Mouse (Mus musculus) intestine, embryonic 14.5 days (tissue): ENCODE measurements around the gene Med23. TPM values are rescaled to one million over a fixed set of nuclear protein-coding genes. Genes with fewer than 3 reads are reported as not detected.

Source experiments
- ATAC-seq: fragments of 200-750 bp; cut with Nextera tagmentation; replicated peaks from 2 replicates; pipeline ENCODE4 v1.8.0; 2017; ENCODE audit warnings: low read depth, moderate number of reproducible peaks, moderate TSS enrichment, moderate library complexity; ENCODE audit not compliant: low FRiP score, low TSS enrichment
- DNase-seq: peaks from one replicate; pipeline ENCODE4 v3.0.0-alpha.2; 2018; ENCODE audit warnings: low spot score
- H3K27ac ChIP-seq: fragments of 300-500 bp; sonication (generic); 2 replicates; pipeline ENCODE4 v1.5.1; 2014; ENCODE audit warnings: low read depth, mild to moderate bottlenecking, control low read depth
- H3K27me3 ChIP-seq: fragments of 300-500 bp; sonication (generic); replicated peaks from 2 replicates; pipeline ENCODE4 v1.6.1; 2014; ENCODE audit warnings: low read length, control low read depth; ENCODE audit not compliant: control insufficient read depth, insufficient read depth
- H3K36me3 ChIP-seq: fragments of 300-500 bp; sonication (generic); 2 replicates; pipeline ENCODE4 v1.6.1; 2014; ENCODE audit warnings: low read length, control low read depth; ENCODE audit not compliant: control insufficient read depth, insufficient read depth
- H3K4me1 ChIP-seq: fragments of 300-500 bp; sonication (generic); replicated peaks from 2 replicates; pipeline ENCODE4 v1.6.1; 2014; ENCODE audit warnings: low read length, control low read depth, mixed read lengths; ENCODE audit not compliant: control insufficient read depth, insufficient read depth
- H3K4me2 ChIP-seq: fragments of 300-500 bp; sonication (generic); 2 replicates; pipeline ENCODE4 v1.6.1; 2014; ENCODE audit warnings: low read length
- H3K4me3 ChIP-seq: fragments of 300-500 bp; sonication (generic); 2 replicates; pipeline ENCODE4 v1.5.1; 2014; ENCODE audit warnings: low read depth, low read length, control low read depth, mixed read lengths
- H3K9ac ChIP-seq: fragments of 300-500 bp; sonication (generic); 2 replicates; pipeline ENCODE4 v1.6.1; 2014; ENCODE audit warnings: mild to moderate bottlenecking, low read length
- H3K9me3 ChIP-seq: fragments of 300-500 bp; sonication (generic); 2 replicates; pipeline ENCODE4 v1.6.1; 2016; ENCODE audit warnings: low read length, control low read depth; ENCODE audit not compliant: control insufficient read depth
- WGBS: fragments of 180-500 bp; shearing (Covaris S2); extraction: QIAGEN DNeasy Blood & Tissue Kit; methylation state at CpG from one replicate; pipeline ENCODE4 v1.1.7; 2014; 5-methylcytosine and 5-hydroxymethylcytosine counted together
- polyA plus RNA-seq: library from polyadenylated mRNA; unstranded; fragments of >200 nt; fragmentation: Nextera tagmentation; extraction: Ambion mirVana; gene quantifications from 2 replicates; pipeline ENCODE4 v1.2.1, GENCODE M21; 2014

The Med23 gene
- polyA plus RNA-seq, 1 experiment from 2014 or later, result 22.6 TPM

DNA sequence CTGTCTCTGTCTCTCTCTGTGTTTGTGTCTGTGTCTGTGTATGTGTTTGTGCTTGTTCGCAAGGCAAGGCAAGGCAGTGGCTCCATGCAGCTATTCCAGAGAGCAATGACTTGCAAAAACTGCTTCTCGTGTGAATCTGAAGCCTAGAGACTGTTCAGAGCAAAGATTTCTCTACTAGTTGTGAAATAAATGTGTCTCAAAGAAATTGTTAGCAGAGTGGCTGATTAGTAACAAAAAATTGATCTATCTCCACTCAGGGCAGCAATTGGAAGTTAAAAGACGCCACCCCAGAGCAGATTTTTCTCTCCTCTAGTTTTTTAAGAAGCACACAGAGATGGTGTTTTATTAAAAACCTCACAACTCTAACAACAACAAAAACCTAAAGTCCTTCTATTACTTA lies 78.1 kb downstream of the Med23 start:
- H3K27ac ChIP-seq, result no peak overlapping the region
- no peaks in the 10 kb centered on the region for H3K27me3 ChIP-seq
- WGBS, result 68% methylated on average over 3 of the region's 3 CpGs
- no peak overlapping the region for H3K9ac ChIP-seq
- no peak overlapping the region for H3K4me3 ChIP-seq
- DNase-seq (no peak), ATAC-seq (no peak)
- no peak overlapping the region for H3K4me2 ChIP-seq
- H3K4me1 ChIP-seq, result no peaks in the 10 kb centered on the region
- H3K9me3 ChIP-seq, result no peaks in the 10 kb centered on the region
- no peaks in the 10 kb centered on the region for H3K36me3 ChIP-seq

DNA sequence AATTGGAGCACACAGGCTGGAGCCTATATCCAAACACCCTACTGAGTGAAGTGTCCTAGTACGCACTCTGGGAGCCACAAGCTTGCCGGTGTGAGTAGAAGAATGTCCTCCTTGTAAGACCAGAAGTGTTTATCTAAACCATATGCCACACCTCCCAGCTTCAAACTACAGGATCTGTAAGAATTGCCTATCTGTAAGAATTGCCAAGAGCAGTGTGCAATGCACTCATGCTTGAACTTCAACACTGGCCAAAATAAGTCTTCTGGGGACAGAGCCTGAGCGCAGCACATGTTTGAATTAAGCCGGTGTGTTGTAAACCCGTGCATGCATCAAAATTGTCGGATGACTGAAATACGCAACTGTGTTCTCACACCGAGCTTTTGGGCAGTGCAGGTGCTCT lies 78.5 kb downstream of the Med23 start:
- H3K4me3 ChIP-seq, result no peak overlapping the region
- no peaks in the 10 kb centered on the region for H3K4me1 ChIP-seq
- H3K9me3 ChIP-seq, result no peaks in the 10 kb centered on the region
- 39% methylated on average over 8 of the region's 8 CpGs for WGBS
- H3K9ac ChIP-seq, result no peak overlapping the region
- H3K27me3 ChIP-seq, result no peaks in the 10 kb centered on the region
- no peak overlapping the region for H3K27ac ChIP-seq
- H3K4me2 ChIP-seq, result no peak overlapping the region
- DNase-seq (no peak), ATAC-seq (no peak)
- H3K36me3 ChIP-seq, result no peaks in the 10 kb centered on the region

DNA sequence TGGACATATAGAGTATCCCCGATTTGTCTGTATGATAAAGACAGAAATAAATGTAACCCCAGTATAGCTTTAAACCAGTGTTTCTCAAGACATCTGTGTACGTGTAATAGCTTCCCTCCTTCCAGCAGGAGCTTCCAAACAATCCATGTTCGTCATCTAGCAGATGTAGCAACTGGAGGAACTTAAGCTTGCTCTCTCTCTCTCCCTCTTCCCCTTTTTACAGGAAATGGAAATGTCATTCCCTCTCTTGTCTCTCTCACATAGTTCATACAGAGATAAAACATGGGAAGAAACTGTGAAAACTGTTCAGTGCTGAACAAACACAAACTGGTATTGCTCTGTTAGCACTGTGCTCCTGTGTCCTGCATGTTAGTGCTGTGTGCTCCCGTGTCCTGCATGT lies 80.4 kb downstream of the Med23 start:
- ATAC-seq (no peak), DNase-seq (no peak)
- Histone ChIP-seq H3K9ac (no peak overlapping the region), H3K9me3 (no peaks in the 10 kb centered on the region), H3K36me3 (no peaks in the 10 kb centered on the region), H3K27ac (no peak overlapping the region), H3K4me2 (no peak overlapping the region), H3K27me3 (no peaks in the 10 kb centered on the region), H3K4me1 (no peaks in the 10 kb centered on the region), H3K4me3 (no peak overlapping the region)
- 65% methylated on average over 4 of the region's 4 CpGs for WGBS

DNA sequence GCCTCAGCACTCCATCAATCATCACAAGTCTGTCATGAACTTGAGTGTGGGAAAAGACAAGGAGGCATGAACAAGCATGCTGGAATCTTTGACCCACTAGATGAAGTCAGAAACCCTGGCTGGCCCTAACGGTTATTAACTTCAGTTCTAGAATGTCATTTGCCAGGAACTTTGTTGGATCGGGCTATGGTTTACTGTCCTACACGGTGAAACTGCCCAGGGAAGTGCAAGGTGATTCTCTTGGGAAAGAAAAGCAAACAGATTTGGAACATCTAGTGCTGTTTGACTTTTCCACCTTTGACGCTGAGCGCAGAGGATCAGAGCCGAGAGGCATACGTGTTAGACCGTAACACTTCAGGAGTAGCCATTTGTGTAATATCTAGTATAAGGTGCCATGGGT lies 81.8 kb downstream of the Med23 start:
- whole genome bisulfite sequencing, result 84% methylated on average over 8 of the region's 8 CpGs
- Histone ChIP-seq H3K4me1 (no peaks in the 10 kb centered on the region), H3K9ac (no peak overlapping the region), H3K36me3 (no peaks in the 10 kb centered on the region), H3K4me2 (no peak overlapping the region), H3K27me3 (no peaks in the 10 kb centered on the region), H3K4me3 (no peak overlapping the region), H3K27ac (no peak overlapping the region), H3K9me3 (no peaks in the 10 kb centered on the region)
- ATAC-seq, result no peak
- DNase-seq, result no peak

DNA sequence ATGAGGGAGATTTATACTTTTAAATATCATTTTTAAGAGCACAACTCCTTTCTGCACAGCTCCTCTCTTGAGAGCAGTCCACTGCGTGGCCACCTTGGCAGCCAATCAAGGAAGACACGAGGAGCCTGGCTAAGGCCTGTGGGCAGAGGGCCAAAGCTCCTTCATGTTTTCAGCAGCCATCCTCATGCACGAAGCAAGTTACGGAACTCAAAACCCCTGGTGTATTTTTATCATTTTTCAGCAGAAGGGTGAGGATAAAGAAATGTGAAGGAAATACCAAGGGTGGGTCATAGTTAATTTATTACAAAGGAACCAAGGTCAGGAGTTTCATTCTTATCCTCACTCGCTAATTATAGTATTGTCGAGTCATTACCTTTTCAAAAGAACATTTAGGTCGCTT lies 82.8 kb downstream of the Med23 start:
- ATAC-seq (no peak), DNase-seq (no peak)
- Histone ChIP-seq H3K27ac (no peak overlapping the region), H3K9me3 (no peaks in the 10 kb centered on the region), H3K4me3 (no peak overlapping the region), H3K9ac (no peak overlapping the region), H3K36me3 (no peaks in the 10 kb centered on the region), H3K4me1 (no peaks in the 10 kb centered on the region), H3K4me2 (no peak overlapping the region), H3K27me3 (no peaks in the 10 kb centered on the region)
- 77% methylated on average over 7 of the region's 7 CpGs for WGBS

DNA sequence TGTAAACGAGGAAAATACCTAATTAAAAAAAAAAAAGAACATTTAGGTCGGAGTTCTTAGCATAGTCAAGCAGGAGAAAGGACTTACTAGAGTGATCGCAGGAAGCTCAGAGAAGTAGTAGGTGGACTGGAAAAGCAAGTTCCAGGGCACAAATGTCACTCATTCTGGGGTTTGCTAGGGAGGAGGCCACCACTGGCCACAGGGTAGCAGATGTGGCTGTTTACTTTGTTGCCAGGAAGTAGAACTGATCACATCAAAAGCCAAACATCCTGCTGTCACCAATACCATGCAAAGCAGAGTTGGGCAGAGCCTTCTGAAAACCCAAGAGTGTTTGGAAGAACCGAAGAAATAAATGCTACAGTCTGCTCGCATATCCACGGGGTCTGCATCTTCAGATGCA lies 84.1 kb downstream of the Med23 start:
- Histone ChIP-seq H3K36me3 (no peaks in the 10 kb centered on the region), H3K27ac (no peak overlapping the region), H3K4me2 (no peak overlapping the region), H3K9ac (no peak overlapping the region), H3K27me3 (no peaks in the 10 kb centered on the region), H3K4me1 (0 out of 2 replicates have a peak, but pooled peaks cover under 1% of the 10 kb centered on the region), H3K9me3 (no peaks in the 10 kb centered on the region), H3K4me3 (no peak overlapping the region)
- ATAC-seq (no peak), DNase-seq (no peak)
- 79% methylated on average over 6 of the region's 6 CpGs for WGBS

DNA sequence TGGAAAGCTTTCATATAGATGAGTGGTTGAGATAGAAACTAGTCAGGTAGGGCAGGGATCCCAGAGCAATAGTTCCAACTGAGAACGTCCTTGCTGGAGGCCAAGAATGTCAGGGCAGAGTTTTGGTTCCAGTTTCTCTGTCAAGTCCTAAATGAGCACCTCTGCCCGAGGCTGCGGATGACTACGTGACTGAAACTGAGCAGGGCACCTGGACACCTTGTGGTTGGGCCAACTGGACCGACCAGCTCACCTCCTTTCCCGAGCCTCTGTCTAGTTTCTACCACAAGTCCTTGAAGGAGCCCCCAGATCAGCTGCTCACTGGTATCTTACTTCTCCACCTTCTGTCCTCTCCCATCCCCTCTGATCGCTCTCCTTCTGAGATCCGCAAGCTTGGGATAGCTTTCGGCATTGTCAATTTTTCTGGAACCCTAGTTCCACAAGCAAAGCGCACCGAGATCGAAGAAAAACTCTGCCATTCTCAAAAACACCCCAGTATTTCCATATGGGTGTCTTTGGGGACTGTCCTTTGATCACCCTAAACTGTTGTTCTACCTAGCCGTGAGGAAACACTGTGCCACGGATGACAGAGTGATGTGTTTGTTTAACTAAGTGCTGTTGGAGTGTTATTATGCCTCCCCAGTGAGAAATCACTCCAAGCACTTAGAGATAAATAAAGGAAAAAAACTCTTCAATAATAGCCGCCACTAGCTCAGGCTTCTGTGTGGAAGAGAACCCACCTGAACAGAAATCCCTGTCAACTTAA lies 88.7 kb downstream of the Med23 start:
- WGBS, result 39% methylated on average over 15 of the region's 15 CpGs
- H3K9me3 ChIP-seq, result no peaks in the 10 kb centered on the region
- DNase-seq, result no peak
- no peaks in the 10 kb centered on the region for H3K36me3 ChIP-seq
- 0 out of 2 replicates have a peak, but pooled peaks cover 6% of the 10 kb centered on the region for H3K4me1 ChIP-seq
- no peak for ATAC-seq
- H3K4me2 ChIP-seq, result 0 out of 2 replicates have a peak overlapping the region, but pooled peaks have one; percentile 9
- H3K9ac ChIP-seq, result no peak overlapping the region
- H3K27ac ChIP-seq, result no peak overlapping the region
- H3K27me3 ChIP-seq, result no peaks in the 10 kb centered on the region
- no peak overlapping the region for H3K4me3 ChIP-seq

DNA sequence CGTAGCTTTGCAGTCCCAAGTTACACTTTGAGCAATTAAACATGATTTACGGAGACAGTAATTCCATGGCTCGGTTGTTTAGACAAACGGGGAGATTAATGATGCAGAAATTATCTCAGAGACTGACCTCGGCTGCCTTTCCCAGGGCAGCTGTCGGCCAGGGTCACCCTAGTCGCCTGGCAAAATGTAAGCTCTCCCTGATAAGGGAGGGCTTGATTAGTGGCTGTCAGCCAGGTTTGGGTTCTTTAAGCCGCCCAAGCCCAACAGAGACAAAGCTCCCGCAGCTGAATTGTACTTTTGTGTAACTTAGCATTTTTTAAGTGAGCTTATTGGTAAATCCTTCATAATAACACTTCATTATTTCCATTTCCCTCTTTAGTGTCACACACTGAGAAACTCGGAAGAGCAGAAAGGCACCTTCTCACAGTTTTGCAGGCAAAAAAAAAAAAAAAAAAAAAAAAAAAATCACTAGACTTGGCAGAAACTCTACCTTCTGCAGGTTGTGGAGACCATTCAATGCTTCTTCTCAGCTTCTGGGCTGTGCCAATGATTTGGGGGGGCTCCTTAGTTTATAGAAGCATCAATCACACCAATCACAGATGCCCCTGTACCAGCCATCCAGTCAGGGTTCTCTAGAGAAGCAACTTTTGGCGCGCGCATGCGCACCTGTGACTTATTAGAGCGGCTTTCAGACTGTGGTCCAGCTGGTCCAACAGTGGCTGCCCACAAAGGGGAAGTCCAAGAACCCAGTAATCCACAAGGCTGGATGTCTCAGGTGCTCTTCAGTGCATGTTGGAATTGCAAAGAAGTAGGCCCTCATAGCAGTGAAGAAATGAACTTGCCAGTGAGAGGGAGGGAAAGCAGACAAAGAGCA lies 89.5 kb downstream of the Med23 start:
- no peak overlapping the region for H3K27ac ChIP-seq
- 33% methylated on average over 15 of the region's 15 CpGs for WGBS
- H3K36me3 ChIP-seq, result no peaks in the 10 kb centered on the region
- H3K4me2 ChIP-seq, result 0 out of 2 replicates have a peak overlapping the region, but pooled peaks have one; percentile 9
- no peak overlapping the region for H3K4me3 ChIP-seq
- H3K9me3 ChIP-seq, result no peaks in the 10 kb centered on the region
- ATAC-seq (no peak), DNase-seq (no peak)
- 0 out of 2 replicates have a peak, but pooled peaks cover 6% of the 10 kb centered on the region for H3K4me1 ChIP-seq
- no peaks in the 10 kb centered on the region for H3K27me3 ChIP-seq
- no peak overlapping the region for H3K9ac ChIP-seq
